Mouse (Mus musculus) MEL (cell line): ENCODE measurements around the gene Huwe1. TPM values are rescaled to one million over a fixed set of nuclear protein-coding genes. Genes with fewer than 3 reads are reported as not detected.

ENCODE experiments used
- DNase-seq: peaks from one replicate; pipeline ENCODE4 v3.0.0; 2011; ENCODE audit warnings: low read depth, low spot score
- H3K27ac ChIP-seq: 2 replicates; pipeline ENCODE4 v1.5.1; 2012; ENCODE audit warnings: low read depth, mild to moderate bottlenecking, control low read depth, low read length, moderate library complexity; ENCODE audit not compliant: control insufficient read depth
- H3K27me3 ChIP-seq, 2 experiments: fragments of 150-350 bp in 1 of 2; sonication (generic) in 1 of 2; 2 replicates each; pipeline ENCODE4 v1.6.1; 2012; ENCODE audit warnings: low read length in 2 of 2, mild to moderate bottlenecking in 2 of 2, improper control_type of control experiment in 1 of 2, moderate library complexity in 1 of 2; ENCODE audit not compliant: insufficient read depth in 2 of 2, control insufficient read depth in 1 of 2
- H3K36me3 ChIP-seq, 2 experiments: 2 replicates each; pipeline ENCODE4 v1.6.1; 2012 to 2014; ENCODE audit warnings: low read length in 2 of 2, improper control_type of control experiment in 1 of 2, inconsistent platforms in 1 of 2, mild to moderate bottlenecking in 1 of 2; ENCODE audit not compliant: insufficient read depth in 2 of 2, control insufficient read depth in 1 of 2
- H3K4me1 ChIP-seq, 2 experiments: fragments of 150-350 bp in 1 of 2; sonication (generic) in 1 of 2; 2 replicates each; pipeline ENCODE4 v1.6.1; 2012; ENCODE audit warnings: low read length in 2 of 2, improper control_type of control experiment in 1 of 2, mild to moderate bottlenecking in 1 of 2; ENCODE audit not compliant: insufficient read depth in 2 of 2, control insufficient read depth in 1 of 2
- H3K4me3 ChIP-seq, 2 experiments: fragments of 150-350 bp in 1 of 2; sonication (generic) in 1 of 2; 2 replicates each; pipeline ENCODE4 v1.5.1; 2012; ENCODE audit warnings: low read depth in 2 of 2, low read length in 2 of 2, mild to moderate bottlenecking in 2 of 2, moderate library complexity in 2 of 2, control low read depth in 1 of 2, improper control_type of control experiment in 1 of 2; ENCODE audit not compliant: control insufficient read depth in 1 of 2, insufficient read depth in 1 of 2
- H3K79me2 ChIP-seq: 2 replicates; pipeline ENCODE4 v1.6.1; 2012; ENCODE audit warnings: mild to moderate bottlenecking, low read length, moderate library complexity; ENCODE audit not compliant: control insufficient read depth, poor library complexity, insufficient read depth
- H3K9ac ChIP-seq: 2 replicates; pipeline ENCODE4 v1.6.1; 2012; ENCODE audit warnings: low read depth, mild to moderate bottlenecking, control low read depth, low read length, moderate library complexity; ENCODE audit not compliant: control insufficient read depth, poor library complexity, severe bottlenecking
- H3K9me3 ChIP-seq: fragments of 150-350 bp; sonication (generic); replicated peaks from 2 replicates; pipeline ENCODE4 v1.6.1; 2012; ENCODE audit warnings: mild to moderate bottlenecking, low read length, improper control_type of control experiment, moderate library complexity; ENCODE audit not compliant: insufficient read depth
- CHD1 ChIP-seq: IDR thresholded peaks from 2 replicates; pipeline ENCODE4 v1.6.1; 2012; ENCODE audit warnings: low read depth, mild to moderate bottlenecking, inconsistent platforms, low read length, improper control_type of control experiment
- CHD2 ChIP-seq: IDR thresholded peaks from 2 replicates; pipeline ENCODE4 v1.6.1; 2011; ENCODE audit warnings: low read length, improper control_type of control experiment
- EP300 ChIP-seq, 2 experiments: IDR thresholded peaks; 2 replicates each; pipeline ENCODE4 v1.6.1; 2011; ENCODE audit warnings: improper control_type of control experiment in 2 of 2, low read length in 2 of 2, low read depth in 1 of 2, mild to moderate bottlenecking in 1 of 2
- ETS1 ChIP-seq: IDR thresholded peaks from 2 replicates; pipeline ENCODE4 v1.6.1; 2012; ENCODE audit warnings: low read depth, mild to moderate bottlenecking, inconsistent platforms, low read length, improper control_type of control experiment, moderate library complexity
- GABPA ChIP-seq: IDR thresholded peaks from 2 replicates; pipeline ENCODE4 v1.6.1; 2012; ENCODE audit warnings: low read depth, mild to moderate bottlenecking, inconsistent platforms, low read length, improper control_type of control experiment, moderate library complexity
- GATA1 ChIP-seq: IDR thresholded peaks from 2 replicates; pipeline ENCODE4 v1.6.1; 2011; ENCODE audit warnings: low read depth, low read length, improper control_type of control experiment
- HCFC1 ChIP-seq: IDR thresholded peaks from 2 replicates; pipeline ENCODE4 v1.6.1; 2012; ENCODE audit warnings: low read depth, mild to moderate bottlenecking, inconsistent platforms, low read length, improper control_type of control experiment, moderate library complexity
- MEF2A ChIP-seq: IDR thresholded peaks from 2 replicates; pipeline ENCODE4 v1.6.1; 2014; ENCODE audit warnings: low read depth, mild to moderate bottlenecking, inconsistent platforms, low read length, improper control_type of control experiment; ENCODE audit not compliant: poor library complexity, insufficient replicate concordance, severe bottlenecking; ENCODE audit errors: extremely low read depth
- MYB ChIP-seq: IDR thresholded peaks from 2 replicates; pipeline ENCODE4 v1.6.1; 2011; ENCODE audit warnings: mild to moderate bottlenecking, low read depth, low read length, improper control_type of control experiment
- NELFE ChIP-seq: IDR thresholded peaks from 2 replicates; pipeline ENCODE4 v1.6.1; 2011; ENCODE audit warnings: low read depth, low read length, improper control_type of control experiment
- POLR2AphosphoS5 ChIP-seq: IDR thresholded peaks from 2 replicates; pipeline ENCODE4 v1.6.1; 2012; ENCODE audit warnings: low read depth, borderline replicate concordance, mild to moderate bottlenecking, inconsistent platforms, low read length, moderate library complexity, mixed read lengths
- SIN3A ChIP-seq: IDR thresholded peaks from 2 replicates; pipeline ENCODE4 v1.6.1; 2012; ENCODE audit warnings: low read length, improper control_type of control experiment, inconsistent platforms
- TAL1 ChIP-seq: IDR thresholded peaks from 2 replicates; pipeline ENCODE4 v1.6.1; 2012; ENCODE audit warnings: mild to moderate bottlenecking, inconsistent platforms, low read length, moderate library complexity, mixed read lengths
- UBTF ChIP-seq: IDR thresholded peaks from 2 replicates; pipeline ENCODE4 v1.6.1; 2012; ENCODE audit warnings: low read depth, mild to moderate bottlenecking, inconsistent platforms, low read length, improper control_type of control experiment, moderate library complexity, borderline replicate concordance; ENCODE audit not compliant: insufficient read depth
- USF2 ChIP-seq, 2 experiments: IDR thresholded peaks; 2 replicates each; pipeline ENCODE4 v1.6.1; 2011 to 2012; ENCODE audit warnings: improper control_type of control experiment in 2 of 2, low read length in 2 of 2, borderline replicate concordance in 1 of 2, inconsistent platforms in 1 of 2, low read depth in 1 of 2, mild to moderate bottlenecking in 1 of 2; ENCODE audit not compliant: insufficient read depth in 1 of 2
- polyA plus RNA-seq, 2 experiments: library from polyadenylated mRNA; stranded (reverse) in 1 of 2; unstranded in 1 of 2; fragments of >175 nt in 1 of 2; fragments of >200 nt in 1 of 2; gene quantifications; 2 replicates each; pipeline versions ENCODE4 v1.2.1 to v1.2.4; 2012; ENCODE audit warnings: low replicate concordance in 2 of 2, low read depth in 1 of 2; ENCODE audit not compliant: insufficient read length in 2 of 2, insufficient read depth in 1 of 2, missing spikeins in 1 of 2
- total RNA-seq: library from RNA; depleted of rRNA; stranded (reverse); fragments of 300-350 nt; gene quantifications from 2 replicates; pipeline ENCODE4 v1.2.3, GENCODE M21; 2012

Gene Huwe1
- total and polyA plus RNA-seq, 3 experiments = 132 to 528 (median 345) TPM

DNA sequence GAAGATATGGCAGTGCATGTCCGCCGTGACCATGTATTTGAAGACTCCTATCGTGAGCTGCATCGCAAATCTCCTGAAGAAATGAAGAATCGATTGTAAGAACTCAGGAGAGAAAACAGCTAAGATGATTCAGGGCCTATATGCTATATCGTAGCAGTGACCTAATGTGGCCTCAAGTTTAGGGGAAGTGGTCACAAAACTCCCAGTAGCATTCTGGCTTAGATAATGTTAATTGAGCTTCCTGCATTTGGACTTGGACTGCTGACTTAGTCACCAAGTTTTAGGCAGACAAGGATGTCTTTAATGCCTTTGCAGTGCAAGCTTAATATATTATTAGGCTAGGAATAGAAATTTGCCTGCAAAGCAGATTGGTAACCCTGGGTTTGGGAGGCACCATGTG is 128.8 kb downstream of the Huwe1 start:
- peaks cover 19 to 82% of the 10 kb centered on the region in 2 experiments for H3K36me3 ChIP-seq
- peak; percentile 65 for DNase-seq
- no peak overlapping the region for H3K4me3 ChIP-seq
- H3K9me3 ChIP-seq = no peaks in the 10 kb centered on the region
- peak overlapping the region; percentile 14; the same call in 1 of the 2 replicates for H3K27ac ChIP-seq
- H3K79me2 ChIP-seq = no peaks in the 10 kb centered on the region
- TF ChIP-seq ETS1 (peak; percentile 34), GATA1 (0 out of 2 replicates have a peak, but pooled peaks have one; percentile 30), EP300 (IDR thresholded peaks at IDR 0.05; ENCODE audit: low read depth in 1 of 2, low read length in 2 of 2) (peak; percentile 41 to 47; a peak in 3 of 4 replicates), POLR2AphosphoS5 (no peak)
- H3K4me1 ChIP-seq = peaks cover 0 to 17% of the 10 kb centered on the region in 2 experiments; a peak in 2 of 4 replicates
- H3K9ac ChIP-seq = no peak overlapping the region
- H3K27me3 ChIP-seq = no peaks in the 10 kb centered on the region

DNA sequence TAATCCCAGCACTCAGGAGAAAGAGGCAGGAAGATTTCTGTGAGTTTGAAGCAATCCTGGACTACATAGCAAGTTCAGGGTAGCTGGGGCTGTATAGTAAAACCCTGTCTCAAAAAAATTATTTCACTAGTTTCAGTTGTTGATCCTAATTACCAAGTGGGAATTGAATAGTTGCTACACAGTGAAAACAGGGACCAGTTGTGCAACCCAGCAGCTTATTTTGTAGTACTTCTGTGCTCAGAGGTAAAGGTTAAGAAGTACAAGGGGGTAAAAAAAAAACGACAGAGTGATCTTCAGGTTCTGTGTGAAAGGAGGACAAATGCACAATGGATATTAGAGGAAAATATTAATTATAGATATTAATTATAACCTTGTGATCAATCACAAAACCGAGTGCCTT is 138.2 kb downstream of the Huwe1 start:
- DNase-seq = no peak
- no peaks in the 10 kb centered on the region for H3K9me3 ChIP-seq
- no peaks in the 10 kb centered on the region for H3K4me1 ChIP-seq
- no peak overlapping the region for H3K27ac ChIP-seq
- peaks cover 4% of the 10 kb centered on the region in 2 experiments; a peak in 3 of 4 replicates for H3K36me3 ChIP-seq
- H3K27me3 ChIP-seq = no peaks in the 10 kb centered on the region
- TF ChIP-seq UBTF (no peak), GATA1 (no peak), NELFE (no peak), GABPA (no peak), TAL1 (no peak), SIN3A (no peak), MYB (no peak), HCFC1 (no peak), MEF2A (no peak), CHD1 (no peak), USF2 (IDR thresholded peaks at IDR 0.05; ENCODE audit: borderline replicate concordance in 1 of 2, insufficient read depth in 1 of 2, low read depth in 1 of 2, low read length in 2 of 2) (no peak), ETS1 (no peak), CHD2 (no peak)
- no peak overlapping the region for H3K9ac ChIP-seq
- no peak overlapping the region for H3K4me3 ChIP-seq
- H3K79me2 ChIP-seq = no peaks in the 10 kb centered on the region
